Mouse (Mus musculus) liver (tissue): Measurements from ENCODE around the gene Lrit2.

Experiments used
- DNase-seq: peaks from one replicate; pipeline ENCODE4 v3.0.0-alpha.2; 2020; ENCODE audit warnings: mixed read lengths

The Lrit2 gene

GRCm38 (mm10) chr14:37112931-37113330 is 45.2 kb downstream of the Lrit2 start:
- DNase-seq, result no peak

GRCm38 (mm10) chr14:37113922-37114321 is 46.2 kb downstream of the Lrit2 start, which contains the start of gene 2610528A11Rik:
Gene 2610528A11Rik (minus strand): TSS chr14:37114022.
- no peak for DNase-seq

GRCm38 (mm10) chr14:37119233-37119632 is 51.5 kb downstream of the Lrit2 start:
- DNase-seq, result no peak
